Mouse (Mus musculus) cortical plate, adult 2 months (tissue): Measurements from ENCODE around the gene Gm12355. TPM values are rescaled to one million over a fixed set of nuclear protein-coding genes. Genes with fewer than 3 reads are reported as not detected.

Source experiments
- H3K27ac ChIP-seq: fragments of 200-500 bp; 2 replicates; pipeline ENCODE4 v1.5.1; 2012; ENCODE audit warnings: low read length, control low read depth, inconsistent platforms; ENCODE audit not compliant: insufficient read depth
- H3K4me1 ChIP-seq: fragments of 200-500 bp; 2 replicates; pipeline ENCODE4 v1.6.1; 2011; ENCODE audit warnings: low read length; ENCODE audit not compliant: control insufficient read depth, insufficient read depth
- H3K4me3 ChIP-seq: fragments of 200-500 bp; 2 replicates; pipeline ENCODE4 v1.5.1; 2011; ENCODE audit warnings: mild to moderate bottlenecking, low read length, control low read depth; ENCODE audit not compliant: insufficient read depth
- CTCF ChIP-seq: fragments of 200-500 bp; IDR thresholded peaks from 2 replicates; pipeline ENCODE4 v1.5.1; 2011; ENCODE audit warnings: mild to moderate bottlenecking, control low read depth, low read length; ENCODE audit not compliant: insufficient read depth; ENCODE audit errors: extremely low read depth
- POLR2A ChIP-seq: fragments of 200-500 bp; IDR thresholded peaks from 2 replicates; pipeline ENCODE4 v1.6.1; 2011; ENCODE audit warnings: mild to moderate bottlenecking, low read length, control low read depth; ENCODE audit not compliant: insufficient read depth; ENCODE audit errors: extremely low read depth
- polyA plus RNA-seq: library from polyadenylated mRNA; depleted of rRNA; stranded (reverse); fragments of >200 nt; gene quantifications from 2 replicates; pipeline ENCODE4 v1.2.3, GENCODE M21; 2012; rRNA removed

Gm12355 gene
- polyA plus RNA-seq, 1 experiment: 0.21 TPM

GRCm38 (mm10) chr11:98582551-98583264, 42.8 kb downstream of the Gm12355 start:
- TF ChIP-seq POLR2A (no peak), CTCF (no peak)
- Histone ChIP-seq H3K27ac (no peak overlapping the region), H3K4me3 (no peak overlapping the region), H3K4me1 (peaks cover 5% of the 10 kb centered on the region; the same call in 1 of the 2 replicates)

- Histone ChIP-seq H3K4me3 (no peak overlapping the region), H3K27ac (no peak overlapping the region), H3K4me1 (peaks cover 5% of the 10 kb centered on the region; the same call in 1 of the 2 replicates)
- no peak for TF ChIP-seq POLR2A
- no peak for TF ChIP-seq CTCF
Observed at GRCm38 (mm10) chr11:98582030-98582388, 43.5 kb downstream of the Gm12355 start.

- H3K27ac ChIP-seq: no peak overlapping the region
- TF ChIP-seq CTCF (no peak), POLR2A (no peak)
Observed at GRCm38 (mm10) chr11:98581286-98582029, 44.0 kb downstream of the Gm12355 start.

GRCm38 (mm10) chr11:98580301-98581121, 45.0 kb downstream of the Gm12355 start:
- Histone ChIP-seq H3K4me1 (peaks cover 2% of the 10 kb centered on the region; the same call in 1 of the 2 replicates), H3K27ac (no peak overlapping the region), H3K4me3 (no peak overlapping the region)
- TF ChIP-seq POLR2A (no peak), CTCF (no peak)

More at GRCm38 (mm10) chr11:98581286-98582029, 44.0 kb downstream of the Gm12355 start:
- Histone ChIP-seq H3K4me1 (peaks cover 5% of the 10 kb centered on the region; the same call in 1 of the 2 replicates), H3K4me3 (no peak overlapping the region)

- H3K4me1 ChIP-seq: no peaks in the 10 kb centered on the region
- no peak overlapping the region for H3K27ac ChIP-seq
- H3K4me3 ChIP-seq: no peak overlapping the region
- TF ChIP-seq CTCF: no peak
- no peak for TF ChIP-seq POLR2A
Observed at GRCm38 (mm10) chr11:98577776-98578175, 47.7 kb downstream of the Gm12355 start.

Other genes starting within 250 kb of the Gm12355 start
- gene Tcap, start 241.8 kb downstream of the Gm12355 start, polyA plus RNA-seq: 13.6 and 17.7 TPM in 2 replicates
- 0.13 and 0.40 TPM in 2 replicates for gene Pnmt, start 239.2 kb downstream of the Gm12355 start, polyA plus RNA-seq
- gene Pgap3, start 225.2 kb downstream of the Gm12355 start, polyA plus RNA-seq: 14.4 TPM in 2 replicates
- gene Erbb2, start 213.2 kb downstream of the Gm12355 start, polyA plus RNA-seq: 2.0 and 2.6 TPM in 2 replicates
- 192 and 197 TPM in 2 replicates for gene Mien1, start 186.7 kb downstream of the Gm12355 start, polyA plus RNA-seq
- 3.8 TPM in 2 replicates for gene Grb7, start 179.3 kb downstream of the Gm12355 start, polyA plus RNA-seq
- gene Ikzf3, start 79.6 kb downstream of the Gm12355 start, polyA plus RNA-seq: 0.17 and 0.44 TPM in 2 replicates
- gene Zpbp2, start 74.6 kb downstream of the Gm12355 start, polyA plus RNA-seq: 0.23 TPM in 1 of 2 replicates, not detected in the other
- 55.0 and 56.1 TPM in 2 replicates for gene Ormdl3, start 38.3 kb downstream of the Gm12355 start, polyA plus RNA-seq
- gene Lrrc3c, start 27.4 kb downstream of the Gm12355 start, polyA plus RNA-seq: not detected in 2 replicates
- not detected in 2 replicates for gene Gsdma3, start 699 bp upstream of the Gm12355 start, polyA plus RNA-seq
- not detected in 2 replicates for gene Gsdma2, start 21.1 kb upstream of the Gm12355 start, polyA plus RNA-seq
- gene Gsdma, start 38.7 kb upstream of the Gm12355 start, polyA plus RNA-seq: 0.04 and 0.06 TPM in 2 replicates
- 188 and 190 TPM in 2 replicates for gene Psmd3, start 56.9 kb upstream of the Gm12355 start, polyA plus RNA-seq
- 0.08 TPM in 1 of 2 replicates, not detected in the other for gene Csf3, start 75.6 kb upstream of the Gm12355 start, polyA plus RNA-seq
- 127 and 144 TPM in 2 replicates for gene Med24, start 103.8 kb upstream of the Gm12355 start, polyA plus RNA-seq
- 721 and 771 TPM in 2 replicates for gene Thra, start 115.0 kb upstream of the Gm12355 start, polyA plus RNA-seq
- gene Nr1d1, start 149.7 kb upstream of the Gm12355 start, polyA plus RNA-seq: 153 and 156 TPM in 2 replicates
- gene Msl1, start 169.9 kb upstream of the Gm12355 start, polyA plus RNA-seq: 119 and 131 TPM in 2 replicates
- 44.9 and 47.4 TPM in 2 replicates for gene Casc3, start 179.2 kb upstream of the Gm12355 start, polyA plus RNA-seq
- 153 and 181 TPM in 2 replicates for gene Rapgefl1, start 211.1 kb upstream of the Gm12355 start, polyA plus RNA-seq
- gene Wipf2, start 238.0 kb upstream of the Gm12355 start, polyA plus RNA-seq: 35.2 and 36.5 TPM in 2 replicates